Mouse (Mus musculus) 3T3-L1 (cell line): Measurements from ENCODE around the gene Bsnd.
A peak's percentile ranks its signal among the peaks of the same experiment; 100 is the strongest.

Source experiments
- DNase-seq: peaks from one replicate; pipeline ENCODE4 v3.0.0-alpha.2; 2015; ENCODE audit warnings: low read depth, low spot score

Gene Bsnd

GRCm38 (mm10) chr4:106483215-106483727 lies 8.8 kb downstream of the Bsnd start:
- no peak for DNase-seq

GRCm38 (mm10) chr4:106480545-106480944 lies 11.5 kb downstream of the Bsnd start:
- DNase-seq: no peak

- peak; percentile 73 for DNase-seq
These were observed 17.8 kb downstream of the Bsnd start for GRCm38 (mm10) chr4:106474241-106474640.

- DNase-seq: peak; percentile 92
These were observed 19.7 kb downstream of the Bsnd start for GRCm38 (mm10) chr4:106472335-106472734.

GRCm38 (mm10) chr4:106470921-106471320 lies 21.2 kb downstream of the Bsnd start:
- no peak for DNase-seq

GRCm38 (mm10) chr4:106467420-106468110 lies 24.5 kb downstream of the Bsnd start:
- DNase-seq: no peak

- DNase-seq: no peak
These were observed 28.8 kb downstream of the Bsnd start for GRCm38 (mm10) chr4:106463174-106463801.

- no peak for DNase-seq
These were observed 29.6 kb downstream of the Bsnd start for GRCm38 (mm10) chr4:106462524-106462923.

DNA sequence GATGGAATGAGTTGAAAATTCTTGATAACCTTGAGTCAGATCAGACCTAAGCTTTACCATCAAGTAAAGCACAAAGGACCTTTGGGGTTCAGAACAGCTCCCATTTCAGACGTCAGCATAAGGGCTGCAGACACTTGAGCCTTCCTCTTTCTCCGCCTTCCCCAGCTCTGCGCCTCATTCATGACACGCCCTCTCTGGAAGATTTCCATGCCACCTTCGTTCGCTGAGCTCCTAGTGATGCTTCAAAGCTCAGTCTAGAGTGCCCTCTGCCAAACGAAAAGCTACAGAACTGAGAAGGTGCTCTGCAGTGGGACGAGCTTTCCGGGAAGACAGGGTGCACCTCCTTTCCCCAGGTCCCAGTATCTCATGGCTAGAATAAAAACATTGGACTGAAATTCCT lies 30.1 kb downstream of the Bsnd start:
- no peak for DNase-seq

DNA sequence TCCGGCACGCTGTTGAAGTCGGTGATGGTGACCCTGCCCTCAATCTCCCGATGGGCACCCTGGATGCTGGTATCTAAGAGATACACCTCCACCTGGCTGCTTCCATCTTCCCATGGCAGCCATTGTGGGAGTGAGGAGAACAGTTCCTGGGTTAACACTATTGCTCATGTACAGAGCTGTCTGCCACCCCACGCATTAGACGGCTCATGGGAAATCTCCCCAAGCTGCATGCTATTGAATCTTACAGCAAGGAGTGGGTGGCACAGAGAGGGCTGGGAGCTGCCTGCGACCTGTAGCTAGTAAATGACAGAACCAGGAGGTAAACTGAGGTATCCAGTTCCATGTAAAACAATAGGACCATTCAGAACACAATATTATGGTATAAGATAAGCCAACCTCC lies 37.5 kb downstream of the Bsnd start:
- DNase-seq: no peak

GRCm38 (mm10) chr4:106453516-106453915 lies 38.6 kb downstream of the Bsnd start:
- DNase-seq: no peak

GRCm38 (mm10) chr4:106453108-106453507 lies 39.0 kb downstream of the Bsnd start:
- DNase-seq: no peak

- no peak for DNase-seq
These were observed 39.7 kb downstream of the Bsnd start for GRCm38 (mm10) chr4:106452401-106452800.

DNA sequence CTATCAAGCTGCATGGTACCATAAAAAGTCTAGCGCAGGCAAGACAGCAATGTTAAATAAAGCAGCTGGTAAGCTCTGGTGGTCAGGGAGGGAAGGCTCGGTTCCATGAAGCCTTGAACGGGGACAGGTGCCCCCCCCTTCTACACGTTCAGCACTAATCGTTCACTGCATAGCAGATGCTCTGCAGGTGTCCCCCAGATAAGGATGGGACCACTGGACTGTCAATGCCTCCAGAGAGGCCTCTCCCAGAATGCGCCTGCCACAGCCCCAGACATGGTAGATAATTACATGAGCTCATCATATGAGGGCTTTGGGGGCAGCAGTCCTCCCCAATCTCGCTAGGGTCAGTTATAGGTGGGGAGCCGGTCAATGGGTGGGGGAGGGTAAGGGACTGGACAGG lies 42.8 kb downstream of the Bsnd start:
- DNase-seq: no peak

DNA sequence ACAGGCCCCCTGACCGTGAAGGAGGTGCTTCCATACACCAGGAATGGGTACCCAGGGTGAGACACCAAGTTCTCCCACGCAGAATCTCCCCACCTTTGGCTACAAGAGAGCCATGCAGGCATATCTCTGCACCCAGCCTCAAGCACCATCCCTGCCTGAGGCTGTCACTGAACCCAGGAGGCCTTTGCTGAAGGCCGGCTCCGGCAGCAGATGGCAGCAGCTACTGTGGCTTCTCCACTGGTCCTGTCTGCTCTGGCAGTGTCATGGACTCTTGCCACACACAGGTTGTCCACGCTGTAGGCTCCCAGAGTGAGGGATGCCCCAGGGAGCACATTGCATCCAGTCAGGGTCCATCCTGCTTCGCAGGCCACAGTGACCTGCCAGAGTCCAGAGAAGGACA lies 48.9 kb downstream of the Bsnd start:
- DNase-seq: no peak

DNA sequence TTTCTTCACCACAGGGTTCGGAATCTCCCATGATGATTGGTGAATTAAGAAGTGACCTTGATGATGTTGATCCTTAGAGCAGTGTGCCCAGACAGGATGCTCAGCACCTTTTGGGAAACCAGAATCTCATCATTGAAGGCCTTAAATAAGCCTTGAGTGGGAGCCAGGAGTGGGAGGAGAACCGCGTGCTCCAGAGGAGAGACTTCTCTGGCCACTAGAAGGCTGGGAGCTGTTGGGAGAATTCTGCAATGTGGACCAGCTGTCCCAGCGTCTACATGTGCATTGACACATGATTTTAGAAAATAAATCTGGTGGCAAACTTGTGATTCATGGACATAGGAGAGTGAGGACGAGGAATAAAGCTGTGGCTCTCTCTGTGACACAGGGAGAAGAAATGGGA lies 53.3 kb downstream of the Bsnd start:
- DNase-seq: no peak

GRCm38 (mm10) chr4:106437207-106437606 lies 54.9 kb downstream of the Bsnd start:
- no peak for DNase-seq

GRCm38 (mm10) chr4:106436475-106436874 lies 55.6 kb downstream of the Bsnd start:
- peak; percentile 60 for DNase-seq

- no peak for DNase-seq
These were observed 56.7 kb downstream of the Bsnd start for GRCm38 (mm10) chr4:106435426-106435825.
